Mouse (Mus musculus): ENCODE results near the gene Tmppe. TPM values are rescaled to one million over a fixed set of nuclear protein-coding genes. Genes with fewer than 3 reads are reported as not detected.

Tmppe gene
- polyA plus RNA-seq, 1 experiment from 2014 or later, result 5.7 TPM

DNA sequence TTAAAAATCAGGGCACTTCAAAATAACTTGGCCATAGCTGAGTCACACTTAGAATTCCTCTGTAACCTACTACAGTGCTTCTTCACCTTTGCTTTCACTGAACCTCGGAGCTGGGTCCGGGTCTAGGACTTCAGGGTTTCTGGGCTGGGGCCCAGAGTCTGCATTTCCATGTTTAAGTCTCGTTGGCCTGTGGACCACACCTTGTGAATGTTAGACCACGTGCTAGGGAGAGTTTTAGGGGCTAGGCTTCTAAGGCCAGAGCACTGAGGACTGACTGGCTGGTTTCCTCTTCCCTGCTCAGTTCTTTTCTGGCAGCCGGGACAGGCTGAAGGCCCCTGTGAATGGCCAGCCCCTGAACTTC, 337 bp upstream of the Tmppe start:
- 0 out of 2 replicates have a peak, but pooled peaks cover 2% of the 10 kb centered on the region for H3K4me1 ChIP-seq (replicated peaks; ENCODE audit: control insufficient read depth, insufficient read depth)
- H3K27ac ChIP-seq (replicated peaks), result peak overlapping the region; percentile 97
- TF ChIP-seq EP300 (optimal IDR thresholded peaks at IDR 0.05), result no peak
- TF ChIP-seq CTCF (IDR thresholded peaks at IDR 0.05; ENCODE audit: low read depth), result no peak
- no peak overlapping the region; the same call in 1 of the 2 replicates for H3K9ac ChIP-seq (ENCODE audit: low read length)
- H3K4me3 ChIP-seq (ENCODE audit: low read depth, low read length), result peak overlapping the region; percentile 92
- WGBS, result 14% methylated on average over 5 of the region's 5 CpGs
- 0 out of 2 replicates have a peak, but pooled peaks cover 6% of the 10 kb centered on the region for H3K9me3 ChIP-seq (ENCODE audit: control insufficient read depth, low read length)
- no peaks in the 10 kb centered on the region for H3K27me3 ChIP-seq (ENCODE audit: control insufficient read depth, insufficient read depth, low read length)
- H3K36me3 ChIP-seq (ENCODE audit: control insufficient read depth, insufficient read depth, low read length), result peaks cover 14% of the 10 kb centered on the region
- DNase-seq (ENCODE audit: low spot score), result no peak
- no peak for ATAC-seq (ENCODE audit: low FRiP score, low TSS enrichment)
- H3K4me2 ChIP-seq (replicated peaks; ENCODE audit: low read depth), result peak overlapping the region; percentile 73

DNA sequence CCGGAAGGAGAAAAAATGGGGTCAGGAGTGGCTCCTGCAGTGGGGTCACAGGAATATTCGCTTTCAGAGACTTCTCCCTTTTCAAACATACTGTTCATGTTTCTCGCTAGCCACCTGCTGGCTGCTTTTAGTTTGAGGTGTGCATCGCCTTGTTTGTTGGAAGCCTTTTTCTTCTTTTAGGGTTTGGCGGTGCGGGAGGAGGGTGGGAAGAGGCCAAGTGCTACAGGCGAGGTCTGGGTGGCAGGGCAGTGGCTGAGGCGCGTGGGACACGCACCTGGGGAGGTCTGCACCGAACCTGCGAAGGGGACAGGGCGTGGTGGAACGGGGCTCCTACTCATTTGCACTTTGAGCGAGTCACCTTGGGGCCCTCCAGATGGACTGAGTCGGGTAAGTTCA, 778 bp downstream of the Tmppe start:
- no peaks in the 10 kb centered on the region for H3K27me3 ChIP-seq (ENCODE audit: control insufficient read depth, insufficient read depth, low read length)
- no peak for TF ChIP-seq EP300 (optimal IDR thresholded peaks at IDR 0.05)
- peak; percentile 61 for TF ChIP-seq CTCF (IDR thresholded peaks at IDR 0.05; ENCODE audit: low read depth)
- peak overlapping the region; percentile 92 for H3K4me3 ChIP-seq (ENCODE audit: low read depth, low read length)
- peak overlapping the region; percentile 97 for H3K27ac ChIP-seq (replicated peaks)
- peaks cover 18% of the 10 kb centered on the region for H3K36me3 ChIP-seq (ENCODE audit: control insufficient read depth, insufficient read depth, low read length)
- ATAC-seq (ENCODE audit: low FRiP score, low TSS enrichment) (peak; percentile 13; the same call in 1 of the 2 replicates), DNase-seq (ENCODE audit: low spot score) (peak; percentile 60)
- peak overlapping the region; percentile 73 for H3K4me2 ChIP-seq (replicated peaks; ENCODE audit: low read depth)
- 0 out of 2 replicates have a peak, but pooled peaks cover 2% of the 10 kb centered on the region for H3K4me1 ChIP-seq (replicated peaks; ENCODE audit: control insufficient read depth, insufficient read depth)
- 0 out of 2 replicates have a peak, but pooled peaks cover 6% of the 10 kb centered on the region for H3K9me3 ChIP-seq (ENCODE audit: control insufficient read depth, low read length)
- 2% methylated on average over 16 of the region's 16 CpGs for WGBS
- H3K9ac ChIP-seq (ENCODE audit: low read length), result peak overlapping the region; percentile 95

DNA sequence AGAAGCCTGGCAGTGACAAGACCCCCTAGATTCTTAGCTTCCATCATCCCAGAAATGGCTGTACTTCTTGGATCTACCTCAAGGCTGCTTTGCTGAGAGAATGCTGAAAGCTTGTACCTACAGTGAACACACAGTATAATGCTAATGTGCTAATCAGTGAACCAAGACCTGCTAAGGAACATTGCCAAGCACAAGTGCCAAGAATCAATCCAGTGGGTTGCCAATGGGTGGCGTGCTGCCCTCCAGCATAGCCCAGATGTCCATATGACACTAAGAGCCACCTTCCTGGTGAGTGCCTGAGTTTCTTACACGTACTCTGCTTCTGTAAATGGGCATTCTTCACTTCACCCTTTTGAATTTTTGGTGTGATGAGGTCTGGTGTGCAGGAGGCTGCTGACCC, 6.8 kb downstream of the Tmppe start:
- Histone ChIP-seq H3K36me3 (ENCODE audit: control insufficient read depth, insufficient read depth, low read length) (peaks cover 30% of the 10 kb centered on the region), H3K9ac (ENCODE audit: low read length) (no peak overlapping the region), H3K27me3 (ENCODE audit: control insufficient read depth, insufficient read depth, low read length) (no peaks in the 10 kb centered on the region), H3K9me3 (ENCODE audit: control insufficient read depth, low read length) (0 out of 2 replicates have a peak, but pooled peaks cover 6% of the 10 kb centered on the region), H3K4me1 (replicated peaks; ENCODE audit: control insufficient read depth, insufficient read depth) (no peaks in the 10 kb centered on the region), H3K4me3 (ENCODE audit: low read depth, low read length) (no peak overlapping the region), H3K27ac (replicated peaks) (no peak overlapping the region), H3K4me2 (replicated peaks; ENCODE audit: low read depth) (no peak overlapping the region)
- 91% methylated on average over 2 of the region's 2 CpGs for WGBS
- TF ChIP-seq EP300 (optimal IDR thresholded peaks at IDR 0.05) (no peak), CTCF (IDR thresholded peaks at IDR 0.05; ENCODE audit: low read depth) (no peak)
- ATAC-seq (ENCODE audit: low FRiP score, low TSS enrichment) (no peak), DNase-seq (ENCODE audit: low spot score) (no peak)

DNA sequence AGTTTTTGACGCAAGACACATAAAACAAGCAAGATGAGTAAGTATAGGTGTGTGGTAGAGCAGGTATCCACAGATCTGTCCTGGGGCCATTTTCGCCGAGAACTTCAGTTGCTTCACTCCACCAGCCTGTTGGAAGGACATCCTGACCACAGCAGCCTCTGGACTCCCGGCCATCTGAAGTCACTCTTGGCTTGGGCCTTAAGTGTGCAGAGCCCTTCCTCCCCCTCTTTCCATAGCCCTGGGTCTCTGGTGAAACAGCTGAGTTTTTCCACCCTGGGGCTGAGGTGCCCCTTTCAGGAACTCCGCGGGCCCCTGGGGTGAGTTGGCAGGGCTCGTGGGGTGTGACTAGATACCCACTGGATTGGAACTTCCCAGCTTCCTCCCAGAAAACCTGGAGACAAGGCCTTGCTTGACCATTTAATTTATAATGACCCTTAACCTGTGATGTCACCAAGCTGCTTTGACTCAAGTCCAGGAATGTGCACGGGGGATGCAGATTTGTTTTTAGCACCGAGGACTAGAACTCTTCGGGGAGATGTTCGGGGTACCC, 9.5 kb downstream of the Tmppe start:
- ATAC-seq (ENCODE audit: low FRiP score, low TSS enrichment) (no peak), DNase-seq (ENCODE audit: low spot score) (no peak)
- H3K9me3 ChIP-seq (ENCODE audit: control insufficient read depth, low read length), result no peaks in the 10 kb centered on the region
- 93% methylated on average over 11 of the region's 11 CpGs for WGBS
- TF ChIP-seq CTCF (IDR thresholded peaks at IDR 0.05; ENCODE audit: low read depth), result no peak
- TF ChIP-seq EP300 (optimal IDR thresholded peaks at IDR 0.05), result no peak
- no peak overlapping the region for H3K4me2 ChIP-seq (replicated peaks; ENCODE audit: low read depth)
- no peaks in the 10 kb centered on the region for H3K4me1 ChIP-seq (replicated peaks; ENCODE audit: control insufficient read depth, insufficient read depth)
- H3K4me3 ChIP-seq (ENCODE audit: low read depth, low read length), result no peak overlapping the region
- peaks cover 18% of the 10 kb centered on the region for H3K36me3 ChIP-seq (ENCODE audit: control insufficient read depth, insufficient read depth, low read length)
- H3K27ac ChIP-seq (replicated peaks), result no peak overlapping the region
- H3K9ac ChIP-seq (ENCODE audit: low read length), result no peak overlapping the region
- no peaks in the 10 kb centered on the region for H3K27me3 ChIP-seq (ENCODE audit: control insufficient read depth, insufficient read depth, low read length)

DNA sequence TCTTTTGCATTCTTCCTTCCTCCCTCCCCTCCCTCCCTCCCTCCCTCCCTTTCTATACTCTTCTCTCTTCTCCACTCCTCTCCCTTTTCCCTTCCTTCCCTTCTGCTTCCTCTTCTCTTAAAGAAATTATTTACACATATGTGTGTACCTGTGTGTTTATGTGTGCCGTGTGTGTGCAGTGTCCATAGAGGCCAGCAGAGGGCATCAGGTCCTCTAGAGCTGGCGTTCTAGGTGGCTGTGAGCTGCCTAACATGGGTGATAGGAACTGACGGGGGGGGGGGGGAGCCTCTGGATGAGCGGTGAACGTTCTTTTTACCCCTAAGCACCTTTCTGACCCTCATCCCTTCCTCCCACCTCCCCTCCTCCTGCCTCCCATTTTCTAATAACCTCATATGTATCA, 10.4 kb downstream of the Tmppe start:
- DNase-seq (ENCODE audit: low spot score) (no peak), ATAC-seq (ENCODE audit: low FRiP score, low TSS enrichment) (no peak)
- H3K27me3 ChIP-seq (ENCODE audit: control insufficient read depth, insufficient read depth, low read length), result no peaks in the 10 kb centered on the region
- H3K4me1 ChIP-seq (replicated peaks; ENCODE audit: control insufficient read depth, insufficient read depth), result no peaks in the 10 kb centered on the region
- H3K4me3 ChIP-seq (ENCODE audit: low read depth, low read length), result no peak overlapping the region
- H3K36me3 ChIP-seq (ENCODE audit: control insufficient read depth, insufficient read depth, low read length), result peaks cover 12% of the 10 kb centered on the region
- H3K9ac ChIP-seq (ENCODE audit: low read length), result no peak overlapping the region
- no peak overlapping the region for H3K4me2 ChIP-seq (replicated peaks; ENCODE audit: low read depth)
- 95% methylated on average over 5 of the region's 5 CpGs for WGBS
- no peak overlapping the region for H3K27ac ChIP-seq (replicated peaks)
- H3K9me3 ChIP-seq (ENCODE audit: control insufficient read depth, low read length), result no peaks in the 10 kb centered on the region
- TF ChIP-seq CTCF (IDR thresholded peaks at IDR 0.05; ENCODE audit: low read depth) (peak; percentile 3; the same call in 1 of the 2 replicates), EP300 (optimal IDR thresholded peaks at IDR 0.05) (no peak)

DNA sequence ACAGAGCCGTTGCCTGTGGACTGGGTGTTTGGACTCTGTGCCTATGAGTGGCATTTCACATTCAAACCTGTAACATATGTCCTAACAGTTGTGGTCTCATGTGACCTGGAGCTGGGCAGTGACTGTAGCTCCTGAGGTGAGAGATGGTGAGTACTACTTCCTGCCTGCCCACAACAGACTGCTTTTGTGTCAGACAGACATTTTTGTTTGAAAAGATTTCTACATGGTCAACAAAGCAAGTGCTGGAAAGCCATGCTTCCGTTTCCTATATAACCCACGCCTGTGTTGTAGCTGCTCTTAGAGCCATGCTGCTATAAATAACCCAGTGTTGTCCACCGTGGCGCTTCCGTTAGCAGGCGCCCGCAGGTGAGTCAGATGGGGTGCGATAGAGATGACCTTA, 11.5 kb downstream of the Tmppe start:
- Histone ChIP-seq H3K4me1 (replicated peaks; ENCODE audit: control insufficient read depth, insufficient read depth) (no peaks in the 10 kb centered on the region), H3K4me3 (ENCODE audit: low read depth, low read length) (no peak overlapping the region), H3K9ac (ENCODE audit: low read length) (no peak overlapping the region), H3K9me3 (ENCODE audit: control insufficient read depth, low read length) (no peaks in the 10 kb centered on the region), H3K4me2 (replicated peaks; ENCODE audit: low read depth) (no peak overlapping the region), H3K36me3 (ENCODE audit: control insufficient read depth, insufficient read depth, low read length) (peaks cover 9% of the 10 kb centered on the region), H3K27me3 (ENCODE audit: control insufficient read depth, insufficient read depth, low read length) (no peaks in the 10 kb centered on the region), H3K27ac (replicated peaks) (no peak overlapping the region)
- ATAC-seq (ENCODE audit: low FRiP score, low TSS enrichment) (peak; percentile 28; the same call in 1 of the 2 replicates), DNase-seq (ENCODE audit: low spot score) (no peak)
- TF ChIP-seq EP300 (optimal IDR thresholded peaks at IDR 0.05) (no peak), CTCF (IDR thresholded peaks at IDR 0.05; ENCODE audit: low read depth) (no peak)
- WGBS, result 82% methylated on average over 9 of the region's 9 CpGs

All from stomach, postnatal 0 days (tissue).